20 mouse cellular contexts compared by ENCODE assay signal in the genomic region with DNA sequence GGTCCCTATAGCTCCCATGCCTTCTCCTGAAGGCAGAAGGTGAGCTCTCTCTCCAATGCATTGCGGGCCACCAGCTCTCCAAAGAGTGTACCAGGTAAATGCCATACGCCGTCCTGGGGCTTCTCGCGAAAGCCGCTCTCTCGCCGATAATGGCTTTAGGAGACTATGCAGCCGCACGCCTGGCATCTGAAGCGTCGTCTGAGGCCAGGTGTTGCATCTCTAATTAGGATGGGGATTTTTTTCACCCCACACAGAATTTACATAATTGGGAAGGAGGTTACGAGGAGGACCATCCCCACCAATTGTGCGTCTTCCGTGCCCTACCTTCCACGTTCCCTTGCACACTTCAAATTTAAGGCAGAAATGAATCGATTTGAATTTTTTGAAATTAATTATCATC.
DNase-seq lines count a peak whose midpoint lies in the region; ATAC-seq and TF ChIP-seq lines count a peak whose summit lies in the region.
"Had no signal": no experiment of that assay in that cellular context is flagged by ENCODE, and none has a peak within 500 bp of the region (broad histone marks: within the 10 kb centered on the region; RNA-seq: fewer than 3 reads in every experiment).

No protein-coding gene starts in this region.

- no peak for TF ChIP-seq POLR2A in CH12.LX (IDR thresholded peaks at IDR 0.05; ENCODE audit: low read depth, low read length)

- no peaks in the 10 kb centered on the region for H3K27me3 ChIP-seq in CH12.LX (replicated peaks)
- H3K27me3 ChIP-seq in hindbrain, embryonic 10.5 days (ENCODE audit: insufficient read depth, poor library complexity, severe bottlenecking): no peaks in the 10 kb centered on the region
- no peaks in the 10 kb centered on the region for H3K27me3 ChIP-seq in midbrain, embryonic 15.5 days (replicated peaks)
- H3K27me3 ChIP-seq: lung, embryonic 15.5 days had no signal

- H3K4me3 ChIP-seq in CH12.LX (replicated peaks in 1 of 3; ENCODE audit: low read depth in 2 of 3, low read length in 2 of 3, poor library complexity in 1 of 3): peak overlapping the region in 1 of 3 experiments; percentile 4
- no peak overlapping the region for H3K4me3 ChIP-seq in hindbrain, embryonic 10.5 days
- no peak overlapping the region for H3K4me3 ChIP-seq in midbrain, embryonic 15.5 days
- H3K4me3 ChIP-seq: embryonic facial prominence, embryonic 10.5 days; heart, embryonic 12.5 days; layer of hippocampus, adult 2 months; liver, embryonic 12.5 days; lung, embryonic 15.5 days had no signal

- H3K9me3 ChIP-seq in CH12.LX (replicated peaks; ENCODE audit: low read length): peaks cover 30% of the 10 kb centered on the region
- no peaks in the 10 kb centered on the region for H3K9me3 ChIP-seq in hindbrain, embryonic 10.5 days
- no peaks in the 10 kb centered on the region for H3K9me3 ChIP-seq in midbrain, embryonic 15.5 days
- H3K9me3 ChIP-seq: embryonic facial prominence, embryonic 10.5 days; heart, embryonic 12.5 days; liver, embryonic 12.5 days; lung, embryonic 15.5 days had no signal

- no peak overlapping the region for H3K9ac ChIP-seq in CH12.LX (ENCODE audit: insufficient read depth, low read depth)
- H3K9ac ChIP-seq in midbrain, embryonic 15.5 days: no peak overlapping the region
- H3K9ac ChIP-seq: heart, embryonic 12.5 days; liver, embryonic 12.5 days; lung, embryonic 15.5 days had no signal

- H3K4me1 ChIP-seq in CH12.LX (ENCODE audit: control insufficient read depth in 1 of 2, insufficient read depth in 2 of 2): peaks cover 2 to 62% of the 10 kb centered on the region in 2 experiments; a peak in 3 of 4 replicates
- H3K4me1 ChIP-seq in hindbrain, embryonic 10.5 days (replicated peaks): peaks cover 63% of the 10 kb centered on the region
- H3K4me1 ChIP-seq in midbrain, embryonic 15.5 days: peaks cover 59% of the 10 kb centered on the region
- H3K4me1 ChIP-seq: liver, embryonic 12.5 days had no signal

- no peak for TF ChIP-seq CTCF in CH12.LX (conservative IDR thresholded peaks at IDR 0.05 in 1 of 2, IDR thresholded peaks at IDR 0.05 in 1 of 2; ENCODE audit: low read depth in 2 of 2, low read length in 2 of 2)

- dilution Hi-C loops in CH12.LX (cut with MboI; ENCODE audit: extremely low pct_ligation_motif_present, extremely low pct_unique_long_range_greater_than_20kb, low sequenced_read_pairs): no loop called here

- DNase-seq in A20 (ENCODE audit: low read depth, low spot score): peak; percentile 89
- peak; percentile 87 for DNase-seq in CH12.LX (ENCODE audit: extremely low read depth)
- no peak for DNase-seq in hindbrain, embryonic 10.5 days (ENCODE audit: low spot score)
- DNase-seq in urinary bladder, postnatal 25 days (ENCODE audit: low spot score): no peak
- no peak for DNase-seq in kidney, adult 18-20 months
- DNase-seq: cerebellum, postnatal 25 days; gastrocnemius, postnatal 36 days; right cerebral cortex, postnatal 14 days; thymus, postnatal 25 days had no signal

- no peak overlapping the region for H3K27ac ChIP-seq in CH12.LX (ENCODE audit: insufficient read depth, low read depth)
- H3K27ac ChIP-seq in hindbrain, embryonic 10.5 days: peak overlapping the region; percentile 40; the same call in 1 of the 2 replicates
- H3K27ac ChIP-seq in midbrain, embryonic 15.5 days: peak overlapping the region; percentile 75
- H3K27ac ChIP-seq: embryonic facial prominence, embryonic 10.5 days; kidney, postnatal 0 days; layer of hippocampus, adult 2 months; liver, embryonic 12.5 days; lung, embryonic 15.5 days; macrophage had no signal

- no peak for ATAC-seq in midbrain, embryonic 15.5 days (replicated peaks)
- ATAC-seq in activated CD4-positive, CD25-positive, alpha-beta regulatory T cell, adult 4 months: no peak
- ATAC-seq: CD4-positive, CD25-positive, alpha-beta regulatory T cell, adult 4 months; intestine, embryonic 16.5 days; liver, embryonic 12.5 days had no signal

- no peaks in the 10 kb centered on the region for H3K79me2 ChIP-seq in CH12.LX (replicated peaks; ENCODE audit: control insufficient read depth, extremely low read depth, insufficient read depth, poor library complexity, severe bottlenecking)

- H3K36me3 ChIP-seq in CH12.LX (replicated peaks in 1 of 2; ENCODE audit: control insufficient read depth in 1 of 2, insufficient read depth in 1 of 2, low read length in 1 of 2): peaks cover 0 to 45% of the 10 kb centered on the region in 2 experiments
- H3K36me3 ChIP-seq in hindbrain, embryonic 10.5 days: 0 out of 2 replicates have a peak, but pooled peaks cover under 1% of the 10 kb centered on the region
- H3K36me3 ChIP-seq in midbrain, embryonic 15.5 days (replicated peaks): no peaks in the 10 kb centered on the region
- H3K36me3 ChIP-seq: embryonic facial prominence, embryonic 10.5 days; heart, embryonic 12.5 days; liver, embryonic 12.5 days; lung, embryonic 15.5 days had no signal

- TF ChIP-seq RAD21 in CH12.LX (IDR thresholded peaks at IDR 0.05; ENCODE audit: low read depth, low read length): no peak

- no peak overlapping the region for H3K4me2 ChIP-seq in CH12.LX (ENCODE audit: insufficient read depth, low read depth, poor library complexity, severe bottlenecking)
- peak overlapping the region; percentile 24 for H3K4me2 ChIP-seq in midbrain, embryonic 15.5 days
- H3K4me2 ChIP-seq: heart, embryonic 12.5 days; liver, embryonic 12.5 days; lung, embryonic 15.5 days had no signal

- in situ Hi-C loops in CH12.LX (cut with MboI; ENCODE audit: low pct_ligation_motif_present, low pct_unique_long_range_greater_than_20kb, low sequenced_read_pairs): no loop called here

- TF ChIP-seq EP300 in CH12.LX (IDR thresholded peaks at IDR 0.05; ENCODE audit: low read length): no peak; the same call in 1 of the 2 replicates

- 85% methylated on average over 17 of the region's 17 CpGs for WGBS in hindbrain, embryonic 10.5 days
- WGBS in midbrain, embryonic 15.5 days: 35% methylated on average over 17 of the region's 17 CpGs

TF ChIP-seq in CH12.LX, 34 proteins besides CTCF, POLR2A, EP300 and RAD21:
- TF ChIP-seq GABPA (IDR thresholded peaks at IDR 0.05; ENCODE audit: insufficient replicate concordance, low read depth, low read length): no peak
- no peak for TF ChIP-seq ZKSCAN1 (IDR thresholded peaks at IDR 0.05; ENCODE audit: borderline replicate concordance, low read depth, low read length)
- no peak for TF ChIP-seq MEF2A (IDR thresholded peaks at IDR 0.05; ENCODE audit: borderline replicate concordance, low read depth, low read length)
- TF ChIP-seq ELF1 (IDR thresholded peaks at IDR 0.05; ENCODE audit: low read depth, low read length): no peak
- no peak for TF ChIP-seq NELFE (IDR thresholded peaks at IDR 0.05; ENCODE audit: low read depth, low read length)
- no peak for TF ChIP-seq JUN (IDR thresholded peaks at IDR 0.05; ENCODE audit: insufficient read depth, low read depth, low read length)
- peak; percentile 47; the same call in 1 of the 2 replicates for TF ChIP-seq TCF12 (IDR thresholded peaks at IDR 0.05; ENCODE audit: low read depth, low read length)
- TF ChIP-seq ZNF384 (IDR thresholded peaks at IDR 0.05; ENCODE audit: low read depth, low read length): no peak
- no peak for TF ChIP-seq USF2 (conservative IDR thresholded peaks at IDR 0.05; ENCODE audit: low read depth, low read length)
- TF ChIP-seq MYC (IDR thresholded peaks at IDR 0.05; ENCODE audit: low read depth, low read length): no peak
- peak; percentile 49 for TF ChIP-seq BHLHE40 (IDR thresholded peaks at IDR 0.05; ENCODE audit: low read depth, low read length)
- no peak for TF ChIP-seq ZC3H11A (IDR thresholded peaks at IDR 0.05; ENCODE audit: low read depth, low read length)
- TF ChIP-seq UBTF (IDR thresholded peaks at IDR 0.05; ENCODE audit: low read depth, low read length): no peak
- no peak for TF ChIP-seq JUND (conservative IDR thresholded peaks at IDR 0.05; ENCODE audit: low read depth, low read length)
- TF ChIP-seq TBP (conservative IDR thresholded peaks at IDR 0.05; ENCODE audit: low read depth, low read length): no peak
- TF ChIP-seq MAX (IDR thresholded peaks at IDR 0.05; ENCODE audit: low read length): no peak
- TF ChIP-seq RCOR1 (conservative IDR thresholded peaks at IDR 0.05; ENCODE audit: low read depth, low read length): no peak
- TF ChIP-seq POLR2AphosphoS2 (IDR thresholded peaks at IDR 0.05; ENCODE audit: low read depth, low read length): no peak
- TF ChIP-seq E2F4 (IDR thresholded peaks at IDR 0.05; ENCODE audit: insufficient replicate concordance, low read depth, low read length): no peak
- TF ChIP-seq USF1 (IDR thresholded peaks at IDR 0.05; ENCODE audit: low read depth, low read length): no peak
- no peak for TF ChIP-seq MAFK (IDR thresholded peaks at IDR 0.05; ENCODE audit: insufficient replicate concordance, low read length)
- no peak for TF ChIP-seq MAZ (IDR thresholded peaks at IDR 0.05; ENCODE audit: low read depth, low read length)
- no peak for TF ChIP-seq PAX5 (IDR thresholded peaks at IDR 0.05; ENCODE audit: low read length)
- TF ChIP-seq ETS1 (conservative IDR thresholded peaks at IDR 0.05; ENCODE audit: low read depth, low read length): 0 out of 2 replicates have a peak, but pooled peaks have one; percentile 26
- TF ChIP-seq CHD1 (IDR thresholded peaks at IDR 0.05; ENCODE audit: low read depth, low read length): no peak
- TF ChIP-seq SMC3 (IDR thresholded peaks at IDR 0.05; ENCODE audit: low read depth, low read length): no peak

Comparison
In these comparisons a context has a peak if more than half of its experiments do, and no peak if none do; other contexts are left out.
1. DNase-seq: peak in A20 (single experiment) and CH12.LX (single experiment); none in hindbrain, embryonic 10.5 days (single experiment), urinary bladder, postnatal 25 days (single experiment) and kidney, adult 18-20 months (single experiment).